Mouse (Mus musculus) liver, adult 2 months (tissue): Measurements from ENCODE around the gene Prdx2.

Experiments used
- CTCF ChIP-seq: fragments of 200-500 bp; IDR thresholded peaks from 2 replicates; pipeline ENCODE4 v1.5.1; 2011; ENCODE audit warnings: low read depth, low read length, control low read depth
- POLR2A ChIP-seq: fragments of 200-500 bp; IDR thresholded peaks from 2 replicates; pipeline ENCODE4 v1.6.1; 2011; ENCODE audit warnings: low read length, control low read depth; ENCODE audit not compliant: insufficient read depth; ENCODE audit errors: extremely low read depth

GRCm38 (mm10) chr8:85017209-85017608, 47.8 kb downstream of the Prdx2 start:
- TF ChIP-seq CTCF (no peak), POLR2A (no peak)
